Mouse (Mus musculus) myocyte (in vitro differentiated cells): ENCODE measurements around the gene Cpne4. TPM values are rescaled to one million over a fixed set of nuclear protein-coding genes. Genes with fewer than 3 reads are reported as not detected.

Experiments used
- H3K27me3 ChIP-seq: one replicate; pipeline ENCODE4 v1.6.1; 2011; ENCODE audit not compliant: control insufficient read depth, insufficient read depth, insufficient read length
- H3K36me3 ChIP-seq: one replicate; pipeline ENCODE4 v1.6.1; 2011; ENCODE audit not compliant: control insufficient read depth, insufficient read depth
- H3K4me2 ChIP-seq: one replicate; pipeline ENCODE4 v1.6.1; 2011; ENCODE audit warnings: low read depth, control low read depth
- H3K4me3 ChIP-seq: one replicate; pipeline ENCODE4 v1.5.1; 2011; ENCODE audit warnings: mild to moderate bottlenecking, control low read depth, moderate library complexity
- H3K79me2 ChIP-seq: one replicate; pipeline ENCODE4 v1.6.1; 2011; ENCODE audit not compliant: control insufficient read depth, insufficient read depth
- H3ac ChIP-seq: one replicate; pipeline ENCODE4 v1.6.1; 2011; ENCODE audit not compliant: control insufficient read depth, insufficient read length
- CEBPB ChIP-seq: IDR thresholded peaks from 2 replicates; pipeline ENCODE4 v1.6.1; 2011; ENCODE audit warnings: mild to moderate bottlenecking, moderate library complexity; ENCODE audit not compliant: poor library complexity, insufficient read depth, severe bottlenecking
- E2F4 ChIP-seq: IDR thresholded peaks from one replicate; pipeline ENCODE4 v1.6.1; 2011; ENCODE audit warnings: mild to moderate bottlenecking, control low read depth, moderate library complexity; ENCODE audit not compliant: insufficient read depth
- MAX ChIP-seq: IDR thresholded peaks from one replicate; pipeline ENCODE4 v1.6.1; 2011; ENCODE audit warnings: low read depth, mild to moderate bottlenecking, control low read depth
- MYOG ChIP-seq, 3 experiments: IDR thresholded peaks; one replicate each; pipeline ENCODE4 v1.6.1; 2011; ENCODE audit warnings: control low read depth in 2 of 3, low read depth in 2 of 3, mild to moderate bottlenecking in 2 of 3; ENCODE audit not compliant: insufficient read length in 2 of 3, control insufficient read depth in 1 of 3, insufficient read depth in 1 of 3
- POLR2A ChIP-seq: IDR thresholded peaks from one replicate; pipeline ENCODE4 v1.6.1; 2011; ENCODE audit warnings: low read depth, mild to moderate bottlenecking, control low read depth, moderate library complexity; ENCODE audit not compliant: insufficient read length
- POLR2AphosphoS2 ChIP-seq: IDR thresholded peaks from one replicate; pipeline ENCODE4 v1.6.1; 2011; ENCODE audit warnings: low read depth, control low read depth; ENCODE audit not compliant: insufficient read length
- REST ChIP-seq: IDR thresholded peaks from one replicate; pipeline ENCODE4 v1.6.1; 2011; ENCODE audit warnings: mild to moderate bottlenecking, control low read depth, moderate library complexity; ENCODE audit not compliant: insufficient read depth, insufficient read length
- SRF ChIP-seq: IDR thresholded peaks from one replicate; pipeline ENCODE4 v1.6.1; 2011; ENCODE audit warnings: low read depth; ENCODE audit not compliant: control insufficient read depth, insufficient read length
- TCF3 ChIP-seq: IDR thresholded peaks from one replicate; pipeline ENCODE4 v1.6.1; 2011; ENCODE audit warnings: low read depth, control low read depth; ENCODE audit not compliant: insufficient read length
- USF1 ChIP-seq: IDR thresholded peaks from one replicate; pipeline ENCODE4 v1.6.1; 2011; ENCODE audit warnings: low read depth, mild to moderate bottlenecking, control low read depth, moderate library complexity
- polyA plus RNA-seq: library from polyadenylated mRNA; unstranded; fragments of >200 nt; fragmentation: generic; extraction: Trizol; gene quantifications from one replicate; pipeline ENCODE4 v1.2.1, GENCODE M21; 2012; ENCODE audit warnings: missing spikeins

Cpne4 gene
- polyA plus RNA-seq, 1 experiment: not detected

DNA sequence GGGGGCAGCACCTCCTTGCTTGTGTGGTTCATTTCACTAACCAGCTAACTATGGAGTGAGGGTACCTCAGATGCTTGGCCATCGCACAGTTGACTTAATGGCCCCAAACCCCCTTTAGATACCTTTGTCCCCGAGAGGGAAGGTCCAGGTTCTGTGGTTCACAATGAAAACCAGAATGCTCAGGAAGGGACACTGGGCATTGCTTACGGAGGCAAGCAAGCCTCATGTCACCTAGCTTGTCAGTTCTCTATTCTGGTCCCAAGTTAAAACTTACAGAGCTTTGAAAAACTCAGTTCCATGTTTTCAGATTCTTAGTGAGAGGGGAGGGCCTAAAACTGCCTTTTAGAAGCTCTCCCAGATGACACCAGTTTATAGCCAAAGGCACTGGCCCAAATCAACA lies 533.2 kb downstream of the Cpne4 start:
- no peaks in the 10 kb centered on the region for H3K36me3 ChIP-seq

More for the DNA sequence above, 533.2 kb downstream of the Cpne4 start:
- Histone ChIP-seq H3K4me3 (no peak overlapping the region), H3K79me2 (no peaks in the 10 kb centered on the region), H3ac (no peak overlapping the region), H3K27me3 (no peaks in the 10 kb centered on the region), H3K4me2 (no peak overlapping the region)
- no peak for TF ChIP-seq USF1
- no peak for TF ChIP-seq CEBPB
- TF ChIP-seq SRF: no peak
- no peak for TF ChIP-seq POLR2A
- no peak for TF ChIP-seq REST
- no peak for TF ChIP-seq MYOG (IDR thresholded peaks at IDR 0.05; ENCODE audit: control insufficient read depth in 1 of 3, insufficient read depth in 1 of 3, insufficient read length in 2 of 3, low read depth in 2 of 3)
- no peak for TF ChIP-seq TCF3
- TF ChIP-seq E2F4: no peak
- no peak for TF ChIP-seq POLR2AphosphoS2
- no peak for TF ChIP-seq MAX

Other genes with a start within 250 kb of the Cpne4 start
- 0.35 TPM for gene Acpp, start 209.5 kb upstream of the Cpne4 start, polyA plus RNA-seq